Mouse (Mus musculus) layer of hippocampus, adult 6 months (tissue): Measurements from ENCODE around the gene 4930562C15Rik. TPM values are rescaled to one million over a fixed set of nuclear protein-coding genes. Genes with fewer than 3 reads are reported as not detected.

Experiments
- long read RNA-seq, 2 experiments: library from polyadenylated mRNA; unstranded; transcript quantifications; one replicate each; pipeline ENCODE4 v2.0.0; 2019 to 2020
- polyA plus RNA-seq: library from polyadenylated mRNA; unstranded; fragments of <200 nt; fragmentation: Nextera tagmentation; gene quantifications from 2 replicates; pipeline ENCODE4 v1.2.3, GENCODE M21; 2021

4930562C15Rik gene
- not detected in 2 replicates for polyA plus RNA-seq
- long read RNA-seq, experiment 1: 0 reads
- long read RNA-seq, experiment 2: 0 reads

DNA sequence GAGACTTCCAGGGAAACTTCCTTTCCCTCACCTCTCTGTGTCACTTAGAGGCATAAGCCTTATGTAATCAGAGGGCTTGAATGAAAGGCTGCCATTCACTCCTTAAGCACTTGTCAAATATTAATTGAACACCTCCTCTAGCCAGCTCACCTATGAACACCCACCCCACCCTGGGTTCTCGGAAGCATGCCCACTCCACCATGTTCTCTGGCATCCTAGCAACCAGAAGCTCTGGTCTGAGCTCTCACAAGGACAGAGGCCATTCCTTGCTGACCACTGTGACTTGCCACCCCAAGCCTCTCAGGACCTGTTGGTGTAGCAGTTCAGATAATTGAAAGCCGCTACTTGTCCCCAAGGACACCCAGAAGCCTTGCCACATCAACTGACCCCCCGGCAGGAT, at the start of gene 4930562C15Rik:
4930562C15Rik (plus strand) TSS at position 226 of the 400 bp plus-strand sequence.

DNA sequence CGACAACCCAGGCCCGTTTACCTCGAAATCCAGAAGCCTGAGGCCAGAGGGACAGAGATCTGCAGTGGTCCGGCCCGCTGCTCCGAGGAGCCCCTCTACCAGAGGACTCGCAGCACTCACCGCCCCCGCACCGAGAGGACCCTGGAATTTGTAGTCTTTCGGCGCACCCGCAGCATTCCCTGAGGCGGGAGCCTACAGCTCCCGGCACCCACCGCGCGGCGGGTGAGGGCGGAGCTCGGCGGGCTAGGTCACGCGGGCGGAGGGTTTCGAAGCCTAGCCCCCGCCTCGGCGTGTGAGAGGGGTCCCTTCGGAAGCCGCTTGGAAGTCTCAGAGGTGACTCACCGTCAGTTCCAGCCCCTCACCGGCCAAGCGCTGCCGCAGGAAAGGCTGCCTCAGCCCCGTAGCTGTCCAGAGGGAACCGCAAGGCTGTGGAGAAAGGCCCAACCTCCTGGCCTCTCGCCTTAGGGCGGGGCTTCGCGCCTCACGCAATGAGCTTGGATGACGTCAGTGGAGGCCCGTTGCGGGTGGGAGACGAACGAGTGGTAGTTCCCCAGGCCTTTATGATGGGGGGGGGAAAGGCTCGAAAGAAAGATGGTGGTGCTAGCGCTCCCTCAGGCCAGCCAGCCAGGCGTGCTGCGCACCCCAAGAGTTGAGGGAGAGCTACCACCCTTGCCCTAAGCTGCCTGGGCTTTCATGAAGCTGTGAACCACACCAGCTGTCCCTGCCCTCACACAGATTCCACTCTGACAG, 45.2 kb upstream of the 4930562C15Rik start, which contains the start of gene Cdip1:
Cdip1 (minus strand) TSS at position 483 of the 750 bp plus-strand sequence.

GRCm38 (mm10) chr16:4880136-4880825, 45.1 kb downstream of the 4930562C15Rik start, which contains the start of gene Ubald1:
Gene Ubald1 (minus strand): TSS chr16:4880315.

GRCm38 (mm10) chr16:4885760-4886689, 50.8 kb downstream of the 4930562C15Rik start, which contains the start of gene Mgrn1:
Gene Mgrn1 (plus strand): TSS chr16:4886249.

Other genes with a start within 250 kb of the 4930562C15Rik start
- gene Glis2, start 240.7 kb upstream of the 4930562C15Rik start, polyA plus RNA-seq: 1.0 and 1.1 TPM in 2 replicates
- 286 and 298 TPM in 2 replicates for gene Pam16, start 210.4 kb upstream of the 4930562C15Rik start, polyA plus RNA-seq
- gene Vasn, start 195.5 kb upstream of the 4930562C15Rik start, polyA plus RNA-seq: 3.2 and 4.1 TPM in 2 replicates
- 71.2 and 71.7 TPM in 2 replicates for gene Dnaja3, start 195.4 kb upstream of the 4930562C15Rik start, polyA plus RNA-seq
- gene Coro7, start 155.6 kb upstream of the 4930562C15Rik start, polyA plus RNA-seq: 38.7 and 54.3 TPM in 2 replicates
- 24.5 and 25.1 TPM in 2 replicates for gene Nmral1, start 116.1 kb upstream of the 4930562C15Rik start, polyA plus RNA-seq
- 169 and 176 TPM in 2 replicates for gene Hmox2, start 109.1 kb upstream of the 4930562C15Rik start, polyA plus RNA-seq
- 195 and 210 TPM in 2 replicates for gene Cdip1, start 45.1 kb upstream of the 4930562C15Rik start, polyA plus RNA-seq
- gene Ubald1, start 44.9 kb downstream of the 4930562C15Rik start, polyA plus RNA-seq: 58.3 and 62.3 TPM in 2 replicates
- 95.1 and 98.6 TPM in 2 replicates for gene Mgrn1, start 50.8 kb downstream of the 4930562C15Rik start, polyA plus RNA-seq
- gene Nudt16l1, start 103.3 kb downstream of the 4930562C15Rik start, polyA plus RNA-seq: 101 TPM in 2 replicates
- gene Anks3, start 128.8 kb downstream of the 4930562C15Rik start, polyA plus RNA-seq: 13.5 and 15.8 TPM in 2 replicates
- gene Sept12, start 162.4 kb downstream of the 4930562C15Rik start, polyA plus RNA-seq: not detected in 2 replicates
- gene Smim22, start 171.9 kb downstream of the 4930562C15Rik start, polyA plus RNA-seq: 1.5 and 14.4 TPM in 2 replicates
- 289 and 309 TPM in 2 replicates for gene Rogdi, start 178.1 kb downstream of the 4930562C15Rik start, polyA plus RNA-seq
- gene Glyr1, start 214.4 kb downstream of the 4930562C15Rik start, polyA plus RNA-seq: 55.7 and 68.7 TPM in 2 replicates
- 4.0 and 4.1 TPM in 2 replicates for gene Ubn1, start 214.6 kb downstream of the 4930562C15Rik start, polyA plus RNA-seq